26 mouse cellular contexts compared by ENCODE assay signal in the genomic region with DNA sequence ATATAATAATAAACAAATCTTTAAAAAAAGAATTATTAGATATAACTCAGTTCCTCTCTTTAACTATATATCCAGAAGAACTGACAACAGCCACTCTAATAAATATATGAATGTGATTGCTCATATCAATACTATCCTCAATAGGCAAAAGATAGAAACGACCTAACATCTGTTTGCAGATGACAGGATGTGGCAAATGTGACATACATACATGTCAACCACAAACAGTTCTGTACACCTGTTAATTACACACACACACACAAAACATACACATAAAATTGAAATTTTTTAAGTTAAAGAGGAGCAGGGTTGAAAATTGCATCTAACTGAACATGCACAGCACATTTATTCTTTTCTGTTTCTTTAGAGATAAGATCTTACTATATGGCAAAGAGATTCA. TPM values are rescaled to one million over a fixed set of nuclear protein-coding genes. Genes with fewer than 3 reads are reported as not detected.
DNase-seq lines count a peak whose midpoint lies in the region; ATAC-seq and TF ChIP-seq lines count a peak whose summit lies in the region.
"Had no signal": no experiment of that assay in that cellular context is flagged by ENCODE, and none has a peak within 500 bp of the region (broad histone marks: within the 10 kb centered on the region; RNA-seq: fewer than 3 reads in every experiment).

No protein-coding gene starts in this region.

- no peaks in the 10 kb centered on the region for H3K4me1 ChIP-seq in midbrain, postnatal 0 days (ENCODE audit: insufficient read depth, low read length)
- H3K4me1 ChIP-seq: embryonic facial prominence, embryonic 12.5 days; embryonic facial prominence, embryonic 15.5 days; forebrain, embryonic 15.5 days; hindbrain, embryonic 10.5 days; hindbrain, embryonic 13.5 days had no signal

- WGBS in midbrain, postnatal 0 days: 74% methylated on average over 1 of the region's 1 CpGs

- H3K4me3 ChIP-seq in midbrain, postnatal 0 days (ENCODE audit: low read depth, low read length): no peak overlapping the region
- H3K4me3 ChIP-seq: embryonic facial prominence, embryonic 12.5 days; embryonic facial prominence, embryonic 15.5 days; forebrain, embryonic 12.5 days; forebrain, embryonic 15.5 days; heart, embryonic 12.5 days; heart, embryonic 15.5 days; hindbrain, embryonic 10.5 days; hindbrain, embryonic 13.5 days had no signal

- H3K27me3 ChIP-seq in midbrain, postnatal 0 days (ENCODE audit: insufficient read depth, low read length): no peaks in the 10 kb centered on the region
- H3K27me3 ChIP-seq: embryonic facial prominence, embryonic 12.5 days; embryonic facial prominence, embryonic 15.5 days; forebrain, embryonic 15.5 days; heart, embryonic 12.5 days; heart, embryonic 15.5 days; hindbrain, embryonic 13.5 days had no signal

- no peaks in the 10 kb centered on the region for H3K36me3 ChIP-seq in midbrain, postnatal 0 days (ENCODE audit: insufficient read depth, low read length)
- H3K36me3 ChIP-seq: embryonic facial prominence, embryonic 12.5 days; embryonic facial prominence, embryonic 15.5 days; forebrain, embryonic 12.5 days; forebrain, embryonic 15.5 days; heart, embryonic 12.5 days; heart, embryonic 15.5 days; hindbrain, embryonic 10.5 days; hindbrain, embryonic 13.5 days had no signal

- H3K9ac ChIP-seq in midbrain, postnatal 0 days (replicated peaks; ENCODE audit: low read length, poor library complexity, severe bottlenecking): no peak overlapping the region
- H3K9ac ChIP-seq: embryonic facial prominence, embryonic 12.5 days; embryonic facial prominence, embryonic 15.5 days; forebrain, embryonic 12.5 days; forebrain, embryonic 15.5 days; heart, embryonic 12.5 days; heart, embryonic 15.5 days; hindbrain, embryonic 13.5 days had no signal

- TF ChIP-seq CTCF in midbrain, postnatal 0 days (IDR thresholded peaks at IDR 0.05): no peak

- no peaks in the 10 kb centered on the region for H3K9me3 ChIP-seq in midbrain, postnatal 0 days (ENCODE audit: low read length)
- H3K9me3 ChIP-seq: embryonic facial prominence, embryonic 12.5 days; embryonic facial prominence, embryonic 15.5 days; forebrain, embryonic 12.5 days; forebrain, embryonic 15.5 days; heart, embryonic 12.5 days; heart, embryonic 15.5 days; hindbrain, embryonic 10.5 days; hindbrain, embryonic 13.5 days had no signal

- peak; percentile 79 for DNase-seq in thymus, postnatal 0 days (ENCODE audit: low spot score)
- DNase-seq in thymus, postnatal 25 days: no peak
- no peak for DNase-seq in adrenal gland, adult 8-10 months
- DNase-seq in midbrain, postnatal 0 days (ENCODE audit: low spot score): no peak
- DNase-seq: adrenal gland, postnatal 14 days; cerebellum, adult 11 months; cerebellum, adult 2 months; cerebellum, adult 9-11 months; cerebellum, postnatal 25 days; gastrocnemius, postnatal 25 days; heart, adult 18-20 months; heart, postnatal 10 days; heart, postnatal 36 days had no signal

- H3K27ac ChIP-seq in midbrain, postnatal 0 days (ENCODE audit: low read depth, low read length): no peak overlapping the region
- H3K27ac ChIP-seq: embryonic facial prominence, embryonic 12.5 days; embryonic facial prominence, embryonic 15.5 days; forebrain, embryonic 12.5 days; forebrain, embryonic 15.5 days; heart, embryonic 15.5 days; hindbrain, embryonic 10.5 days; hindbrain, embryonic 13.5 days had no signal

- H3K4me2 ChIP-seq in midbrain, postnatal 0 days (ENCODE audit: low read depth, low read length, poor library complexity, severe bottlenecking): no peak overlapping the region
- H3K4me2 ChIP-seq: embryonic facial prominence, embryonic 12.5 days; embryonic facial prominence, embryonic 15.5 days; forebrain, embryonic 12.5 days; forebrain, embryonic 15.5 days; heart, embryonic 12.5 days; heart, embryonic 15.5 days; hindbrain, embryonic 13.5 days had no signal

- peak; percentile 90 for ATAC-seq in CD4-positive, CD25-positive, alpha-beta regulatory T cell, adult 4 months
- peak; percentile 80 for ATAC-seq in inflammation-experienced regulatory T-cells, adult 6 months
- ATAC-seq in midbrain, postnatal 0 days (ENCODE audit: low FRiP score): no peak
- ATAC-seq: forebrain, embryonic 15.5 days; hindbrain, embryonic 16.5 days had no signal

RNA-seq across cellular contexts. Expression of a gene that starts 7.4 kb away (rescaled TPM):
- 109 and 142 TPM in 2 replicates for polyA plus RNA-seq in thymus, postnatal 0 days (2015; fragmentation: Nextera tagmentation; extraction: Ambion mirVana)
- polyA plus RNA-seq in CD4-positive, CD25-positive, alpha-beta regulatory T cell, adult 4 months (2017; shearing (Covaris generic)): 10 to 100 TPM; 14.3 to 15.7 TPM
- 10 to 100 TPM; 16.1 to 21.7 (median 16.4) TPM for polyA plus RNA-seq in inflammation-experienced regulatory T-cells, adult 6 months (2017; shearing (Covaris generic))
- 10 to 100 TPM; 27.9 to 55.0 (median 41.4) TPM for total RNA-seq in adrenal gland, adult 8-10 months (2022)
- total RNA-seq in midbrain, postnatal 0 days (2014; rRNA removed): 20.4 and 28.1 TPM in 2 replicates
- polyA plus RNA-seq in midbrain, postnatal 0 days (2015; fragmentation: Nextera tagmentation; extraction: Ambion mirVana): 15.5 and 16.9 TPM in 2 replicates

RNA-seq across cellular contexts. Expression of a gene that starts 46.4 kb away (rescaled TPM):
- polyA plus RNA-seq in thymus, postnatal 0 days (2015; fragmentation: Nextera tagmentation; extraction: Ambion mirVana): 0.09 TPM in 1 of 2 replicates, not detected in the other
- not detected for polyA plus RNA-seq in CD4-positive, CD25-positive, alpha-beta regulatory T cell, adult 4 months (2017; shearing (Covaris generic))
- polyA plus RNA-seq in inflammation-experienced regulatory T-cells, adult 6 months (2017; shearing (Covaris generic)): not detected
- 1 to 10 TPM; 2.6 to 7.5 (median 4.6) TPM for total RNA-seq in adrenal gland, adult 8-10 months (2022)
- total RNA-seq in midbrain, postnatal 0 days (2014; rRNA removed): 1.2 TPM in 1 of 2 replicates, not detected in the other
- polyA plus RNA-seq in midbrain, postnatal 0 days (2015; fragmentation: Nextera tagmentation; extraction: Ambion mirVana): 0.27 and 0.37 TPM in 2 replicates
- total RNA-seq: common myeloid progenitor, adult 5-6 weeks had no signal
- polyA plus RNA-seq: forebrain, embryonic 12.5 days; intestine, embryonic 14.5 days had no signal

RNA-seq across cellular contexts. Expression of a gene that starts 49.5 kb away (rescaled TPM):
- 7.2 and 8.8 TPM in 2 replicates for polyA plus RNA-seq in thymus, postnatal 0 days (2015; fragmentation: Nextera tagmentation; extraction: Ambion mirVana)
- polyA plus RNA-seq in CD4-positive, CD25-positive, alpha-beta regulatory T cell, adult 4 months (2017; shearing (Covaris generic)): under 1 TPM in 1 of 2 experiments, not detected in 1; 0.11 TPM
- under 1 TPM in 2 of 3 experiments, not detected in 1; 0.12 to 0.20 TPM for polyA plus RNA-seq in inflammation-experienced regulatory T-cells, adult 6 months (2017; shearing (Covaris generic))
- total RNA-seq in adrenal gland, adult 8-10 months (2022): 10 to 100 TPM in 1 of 4 experiments, 1 to 10 TPM in 3; 4.4 to 10.2 (median 7.1) TPM
- total RNA-seq in midbrain, postnatal 0 days (2014; rRNA removed): 230 and 261 TPM in 2 replicates
- polyA plus RNA-seq in midbrain, postnatal 0 days (2015; fragmentation: Nextera tagmentation; extraction: Ambion mirVana): 47.0 and 50.1 TPM in 2 replicates

RNA-seq across cellular contexts. Expression of a gene that starts 50.7 kb away (rescaled TPM):
- 30.0 and 32.9 TPM in 2 replicates for polyA plus RNA-seq in thymus, postnatal 0 days (2015; fragmentation: Nextera tagmentation; extraction: Ambion mirVana)
- 10 to 100 TPM; 43.0 to 46.6 TPM for polyA plus RNA-seq in CD4-positive, CD25-positive, alpha-beta regulatory T cell, adult 4 months (2017; shearing (Covaris generic))
- polyA plus RNA-seq in inflammation-experienced regulatory T-cells, adult 6 months (2017; shearing (Covaris generic)): 10 to 100 TPM; 18.2 to 49.8 (median 44.0) TPM
- 10 to 100 TPM in 2 of 4 experiments, 1 to 10 TPM in 2; 2.1 to 14.1 (median 7.4) TPM for total RNA-seq in adrenal gland, adult 8-10 months (2022)
- 3.3 and 4.9 TPM in 2 replicates for total RNA-seq in midbrain, postnatal 0 days (2014; rRNA removed)
- 3.2 TPM in 2 replicates for polyA plus RNA-seq in midbrain, postnatal 0 days (2015; fragmentation: Nextera tagmentation; extraction: Ambion mirVana)

RNA-seq across cellular contexts. Expression of a gene that starts 53.6 kb away (rescaled TPM):
- polyA plus RNA-seq in thymus, postnatal 0 days (2015; fragmentation: Nextera tagmentation; extraction: Ambion mirVana): 353 and 419 TPM in 2 replicates
- polyA plus RNA-seq in CD4-positive, CD25-positive, alpha-beta regulatory T cell, adult 4 months (2017; shearing (Covaris generic)): 10 to 100 TPM; 49.6 to 62.4 TPM
- 10 to 100 TPM; 43.3 to 83.4 (median 64.7) TPM for polyA plus RNA-seq in inflammation-experienced regulatory T-cells, adult 6 months (2017; shearing (Covaris generic))
- 100 to 1,000 TPM in 2 of 4 experiments, 10 to 100 TPM in 2; 73.9 to 110 (median 94.0) TPM for total RNA-seq in adrenal gland, adult 8-10 months (2022)
- total RNA-seq in midbrain, postnatal 0 days (2014; rRNA removed): 188 and 320 TPM in 2 replicates
- polyA plus RNA-seq in midbrain, postnatal 0 days (2015; fragmentation: Nextera tagmentation; extraction: Ambion mirVana): 157 and 179 TPM in 2 replicates
